Mouse (Mus musculus) kidney, adult 9 months (tissue): ENCODE measurements at regions not wholly inside any gene's neighbourhood (a gene's known extent, or its start where the extent isn't known, plus 50 kb on each side); places are given as distances from the start of the nearest gene placed in this dataset.

ENCODE experiments used
- DNase-seq: peaks from one replicate; pipeline ENCODE4 v3.0.0; 2022

GRCm38 (mm10) chr17:47221068-47221796, 147.5 kb upstream of the Mrps10 start:
- DNase-seq: no peak

GRCm38 (mm10) chr17:47219846-47220245, 148.8 kb upstream of the Mrps10 start:
- DNase-seq: no peak

DNA sequence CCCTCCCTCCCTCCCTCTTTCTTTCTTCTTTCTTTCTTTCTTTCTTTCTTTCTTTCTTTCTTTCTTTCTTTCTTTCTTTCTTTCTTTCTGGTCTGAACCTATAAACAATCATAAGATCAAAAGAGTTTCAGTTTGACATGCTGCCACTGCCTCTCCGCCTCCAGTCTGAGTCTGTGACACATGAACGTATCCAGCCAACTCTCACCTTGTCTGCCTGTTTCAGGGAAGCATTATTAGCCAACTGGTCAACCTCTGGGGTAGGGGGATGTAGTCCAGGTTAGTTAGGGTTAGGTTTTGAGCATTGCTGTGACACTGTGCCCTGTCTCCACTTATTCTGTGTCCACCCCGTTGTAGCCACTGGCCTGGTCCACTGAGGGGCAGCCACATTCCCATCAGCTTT, 152.2 kb upstream of the Mrps10 start:
- no peak for DNase-seq

DNA sequence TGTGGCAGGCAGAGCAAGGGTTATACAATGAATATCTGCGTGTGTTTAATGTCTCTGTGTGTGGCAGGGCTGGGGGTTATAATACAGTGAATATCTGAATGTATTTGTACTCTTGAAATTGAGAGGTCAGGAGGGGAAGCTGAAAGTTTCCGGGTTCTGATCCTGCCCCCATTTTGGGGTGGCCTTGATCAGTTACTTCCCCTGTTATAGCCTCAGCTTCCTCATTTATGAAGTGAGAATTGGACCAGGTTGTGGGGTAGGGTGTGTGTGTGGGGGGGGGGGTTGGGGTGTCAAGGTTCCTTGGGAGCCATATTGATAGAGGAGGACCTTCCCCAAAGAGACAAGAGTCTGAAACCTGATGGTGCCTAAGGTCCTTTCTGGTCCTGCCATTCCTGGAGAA, 152.8 kb upstream of the Mrps10 start:
- DNase-seq: no peak

DNA sequence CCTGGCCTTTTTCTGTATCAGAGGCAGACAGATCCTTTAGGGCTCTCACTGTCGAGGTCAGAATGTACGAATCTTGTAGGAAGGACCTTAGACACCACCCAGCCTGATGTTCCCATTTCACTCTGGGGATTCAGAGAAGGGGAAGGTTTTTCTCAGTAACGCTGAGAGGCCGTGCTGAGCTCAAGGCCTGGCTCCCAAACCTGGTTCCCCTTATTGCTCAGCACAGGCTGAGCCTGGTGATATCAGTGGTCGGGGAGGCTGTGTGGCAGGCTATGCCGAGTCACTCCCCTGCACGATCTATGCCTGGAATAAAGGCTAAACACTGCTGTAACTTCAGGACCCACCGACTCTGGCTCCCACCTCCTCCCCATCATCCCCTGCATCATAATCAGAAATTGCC, 154.6 kb upstream of the Mrps10 start:
- no peak for DNase-seq

GRCm38 (mm10) chr17:47210441-47211196, 158.1 kb upstream of the Mrps10 start:
- DNase-seq: no peak

- no peak for DNase-seq
These were observed 159.7 kb upstream of the Mrps10 start for GRCm38 (mm10) chr17:47208886-47209585.

DNA sequence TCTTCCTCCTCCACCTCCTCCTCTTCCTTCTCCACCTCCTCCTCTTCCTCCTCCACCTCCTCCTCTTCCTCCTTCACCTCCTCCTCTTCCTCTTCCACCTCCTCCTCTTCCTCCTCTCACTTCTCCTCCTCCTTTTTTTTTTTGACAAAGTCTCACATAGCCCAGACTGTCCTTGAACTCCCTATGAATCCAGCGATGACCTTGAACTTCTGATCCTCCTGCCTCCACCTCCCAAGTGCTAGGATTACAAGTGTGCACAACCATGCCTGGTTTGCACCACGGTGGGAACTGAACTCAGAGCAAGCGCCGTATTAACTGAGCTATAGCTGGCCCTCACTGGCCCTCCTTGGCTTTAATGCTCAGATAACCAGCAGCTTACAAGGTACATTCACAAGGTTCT, 161.2 kb upstream of the Mrps10 start:
- no peak for DNase-seq

DNA sequence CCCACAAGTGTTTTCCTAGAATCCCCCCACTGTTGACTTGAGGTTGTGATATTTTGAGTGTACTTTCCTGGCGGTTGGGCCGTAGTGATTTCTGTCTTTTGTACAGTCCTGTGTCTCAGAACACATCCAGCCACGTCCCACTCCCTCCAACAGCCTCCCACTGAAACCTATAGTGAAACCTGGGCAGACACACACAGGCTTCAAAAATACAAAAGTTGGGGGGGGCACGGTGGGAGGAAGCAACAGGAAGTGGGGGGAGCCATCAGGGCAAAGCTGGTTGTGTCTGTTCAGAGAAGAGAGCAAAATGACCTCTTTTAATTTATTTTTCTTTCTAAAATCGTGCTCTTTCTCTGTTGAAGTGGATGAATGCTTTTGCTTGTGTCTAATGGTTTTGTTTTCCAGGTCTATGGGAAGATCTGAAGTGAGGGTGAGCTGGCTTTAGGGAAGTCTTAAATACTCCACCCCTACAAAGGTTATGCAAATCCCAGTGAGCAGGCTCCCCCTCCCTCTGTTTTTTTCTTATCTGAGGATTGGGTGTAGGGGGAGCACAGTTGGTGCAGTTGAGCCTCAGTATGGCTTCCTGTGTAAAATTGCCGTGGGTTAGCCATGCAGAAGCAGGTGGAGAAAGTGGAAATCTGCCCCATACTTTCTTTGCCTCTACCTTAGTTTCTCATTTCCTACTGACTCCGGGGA, 164.1 kb upstream of the Mrps10 start:
- DNase-seq: no peak

- DNase-seq: no peak
These were observed 169.5 kb upstream of the Mrps10 start for GRCm38 (mm10) chr17:47199206-47199605.

DNA sequence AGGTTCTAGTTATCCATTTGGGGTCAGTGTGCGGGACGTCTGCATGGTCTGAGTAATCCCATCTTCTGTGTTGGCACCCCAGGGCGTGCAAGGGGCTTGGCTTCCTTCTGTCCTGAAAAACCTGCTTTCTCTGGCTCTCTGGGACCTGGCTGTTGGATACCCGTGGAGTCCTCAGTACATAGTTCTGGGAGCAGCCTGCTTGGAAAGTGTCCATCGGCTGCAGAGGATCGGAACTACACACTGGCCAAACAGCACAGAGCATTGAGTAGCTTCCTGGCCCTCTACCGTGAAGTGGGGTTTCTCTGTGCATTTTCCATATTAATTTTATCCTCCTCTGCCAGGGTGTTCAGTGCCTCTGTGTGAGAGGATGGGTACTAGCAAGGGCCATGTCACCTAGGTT, 170.7 kb upstream of the Mrps10 start:
- DNase-seq: no peak

DNA sequence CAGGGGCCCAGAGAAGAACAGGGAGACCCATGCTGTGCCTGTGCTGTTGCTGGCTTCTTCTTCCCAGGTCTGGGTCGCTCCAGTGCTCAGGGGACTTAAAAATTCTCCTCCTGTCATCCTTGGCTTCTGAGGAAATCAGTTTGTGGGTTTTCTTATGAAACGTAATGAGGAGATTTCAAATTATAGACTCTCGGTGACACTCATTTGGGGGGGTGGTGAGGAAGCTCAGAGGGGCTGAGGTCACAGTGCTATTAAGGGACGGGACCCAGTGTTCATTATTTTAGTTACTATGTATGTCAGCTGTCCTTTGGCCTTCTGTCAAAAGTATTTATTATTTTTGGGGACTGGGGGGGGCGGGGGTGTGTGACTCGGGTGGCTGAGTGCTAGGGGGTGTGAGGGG, 171.7 kb upstream of the Mrps10 start:
- no peak for DNase-seq

DNA sequence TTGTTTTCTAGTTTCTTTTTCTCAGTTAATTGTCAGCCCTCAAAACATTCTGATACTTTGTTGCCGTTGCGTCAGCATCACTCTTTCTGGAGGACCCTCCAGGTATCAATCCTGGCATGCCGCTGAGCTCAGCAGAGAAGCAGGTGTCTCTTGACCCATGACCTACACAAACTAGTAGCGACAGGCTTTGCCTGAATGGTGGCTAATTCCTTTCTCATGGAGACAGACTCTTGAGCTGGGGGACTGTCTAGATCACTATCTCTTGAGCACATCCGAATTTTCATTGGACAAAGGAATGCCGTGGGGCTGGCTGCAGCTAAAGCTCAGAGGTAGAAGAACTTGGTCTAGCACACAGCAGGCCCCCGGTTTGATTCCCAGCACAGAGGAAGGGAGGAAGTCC, 172.7 kb upstream of the Mrps10 start:
- no peak for DNase-seq

DNA sequence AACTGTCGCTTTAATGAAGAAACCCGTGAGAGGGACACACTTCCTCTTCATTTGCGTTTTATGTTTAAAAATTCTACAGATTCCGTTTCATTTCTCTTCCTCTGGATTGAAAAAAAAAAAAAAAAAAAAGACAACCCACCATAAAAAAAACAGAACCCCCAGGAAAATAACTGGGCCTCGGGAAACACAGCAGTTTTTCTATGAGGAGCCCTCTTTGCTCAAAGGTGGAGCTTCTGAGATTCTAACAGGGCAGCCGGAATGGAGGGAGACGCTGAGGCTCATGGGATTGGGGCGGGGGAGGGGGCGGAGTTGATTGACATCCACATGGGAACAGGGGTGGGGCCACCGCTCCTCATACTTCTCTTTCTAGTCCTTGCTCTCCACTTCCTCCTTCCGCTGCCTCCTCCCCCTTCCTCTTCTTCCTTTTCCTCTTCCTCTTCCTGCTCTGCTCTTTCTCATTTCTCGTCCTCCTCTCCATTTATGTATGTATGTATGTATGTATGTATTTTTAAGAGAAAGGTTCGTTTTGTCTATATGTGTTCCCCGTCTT, 174.1 kb upstream of the Mrps10 start:
- DNase-seq: no peak

DNA sequence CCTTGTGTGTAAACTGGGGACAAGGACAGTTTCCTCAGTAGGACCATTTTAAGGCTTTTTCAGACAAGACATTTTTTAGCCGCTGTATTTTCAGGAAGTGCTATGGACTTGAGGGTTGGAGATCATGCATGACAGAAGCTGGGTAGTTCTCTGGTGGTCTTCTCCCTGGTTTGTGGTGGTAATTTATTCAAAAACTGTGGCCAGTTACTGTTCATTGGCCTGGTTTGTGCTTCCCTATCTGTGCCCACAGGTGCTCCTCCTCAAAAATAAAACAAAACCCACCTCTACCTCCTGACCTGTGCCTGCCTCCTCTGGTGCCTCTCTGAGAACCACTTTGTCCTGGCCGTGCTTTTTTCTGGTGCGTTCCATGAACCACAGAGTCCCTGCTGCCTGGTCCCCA, 177.3 kb upstream of the Mrps10 start:
- no peak for DNase-seq

GRCm38 (mm10) chr17:47189770-47190169, 178.9 kb upstream of the Mrps10 start:
- no peak for DNase-seq

DNA sequence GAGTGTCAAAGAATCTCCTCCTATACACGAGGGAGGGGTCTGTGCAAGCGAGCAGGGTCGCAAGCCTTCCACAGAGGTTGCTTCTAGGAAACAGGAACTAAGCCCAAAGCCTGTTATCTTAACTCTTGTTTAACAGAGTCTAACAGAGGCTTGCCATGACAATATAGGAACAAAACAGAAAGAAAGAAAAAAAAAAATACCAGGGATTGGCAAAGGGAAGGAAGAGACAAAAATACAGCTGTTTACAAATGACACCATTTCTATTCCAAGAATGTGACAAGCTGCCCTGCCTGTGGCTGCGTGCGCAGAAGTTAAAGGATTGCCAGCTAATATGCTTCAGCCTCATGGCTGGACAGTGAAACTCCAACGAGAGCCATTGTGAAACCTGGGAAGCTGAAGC, 173.8 kb upstream of the Ubr2 start:
- peak; percentile 14 for DNase-seq

GRCm38 (mm10) chr17:47182118-47182517, 171.8 kb upstream of the Ubr2 start:
- peak; percentile 51 for DNase-seq

DNA sequence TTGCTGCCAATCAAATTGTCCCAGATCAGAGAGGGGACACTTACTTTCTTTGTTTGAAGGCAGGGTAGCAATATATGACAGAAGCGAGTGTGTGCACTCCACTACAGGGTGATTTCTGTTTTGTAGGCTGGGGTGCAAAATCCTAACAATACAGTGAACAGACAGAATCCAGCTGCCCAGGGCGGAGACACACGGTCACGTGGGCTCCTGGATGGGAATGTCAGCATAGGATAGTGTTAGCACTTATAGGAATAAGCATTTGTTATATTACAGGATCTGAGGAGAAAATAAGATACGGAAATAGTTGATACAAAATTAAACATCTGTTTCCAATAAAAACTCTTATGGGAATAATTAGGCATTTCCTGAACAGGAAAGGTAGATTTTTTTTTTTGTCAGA, 169.1 kb upstream of the Ubr2 start:
- DNase-seq: no peak

- no peak for DNase-seq
These were observed 168.3 kb upstream of the Ubr2 start for GRCm38 (mm10) chr17:47178705-47179104.

GRCm38 (mm10) chr17:47177671-47178246, 167.4 kb upstream of the Ubr2 start:
- DNase-seq: no peak

GRCm38 (mm10) chr17:47176328-47176727, 166.0 kb upstream of the Ubr2 start:
- no peak for DNase-seq

DNA sequence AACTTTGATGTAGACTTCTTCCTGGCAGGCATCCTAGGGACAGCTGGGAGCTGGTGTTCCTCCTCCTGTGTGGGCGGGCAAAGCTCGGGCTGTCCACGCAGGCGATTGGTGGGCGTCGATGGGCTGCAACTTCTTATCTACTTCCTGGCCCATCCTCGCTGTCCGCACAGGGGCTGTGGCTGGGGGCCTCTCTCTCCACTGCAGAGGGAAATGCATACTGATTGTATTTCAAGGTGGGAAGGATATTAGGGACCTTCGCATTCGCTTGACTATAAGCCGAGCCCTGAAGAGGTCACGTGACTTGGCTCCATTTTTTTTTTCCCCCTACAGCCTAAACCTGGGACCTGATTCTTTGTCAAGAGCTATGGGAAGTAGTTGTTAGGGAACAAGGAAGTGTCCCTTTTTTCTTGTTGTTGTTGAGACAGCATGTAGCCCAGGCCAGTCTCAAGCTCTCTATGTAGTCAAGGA, 164.4 kb upstream of the Ubr2 start:
- peak; percentile 72 for DNase-seq
